Mouse (Mus musculus) midbrain, embryonic 16.5 days (tissue): ENCODE data around the gene Dagla. TPM values are rescaled to one million over a fixed set of nuclear protein-coding genes. Genes with fewer than 3 reads are reported as not detected.

Source experiments
- polyA plus RNA-seq: library from polyadenylated mRNA; unstranded; fragments of >200 nt; fragmentation: Nextera tagmentation; extraction: Ambion mirVana; gene quantifications from 2 replicates; pipeline ENCODE4 v1.2.1, GENCODE M21; 2015

Dagla gene
- polyA plus RNA-seq, 1 experiment from 2014 or later = 14.1 TPM

Other genes starting within 250 kb of the Dagla start
- gene Fads2, start 203.1 kb downstream of the Dagla start, polyA plus RNA-seq = 215 and 256 TPM in 2 replicates
- gene Fads1, start 122.0 kb downstream of the Dagla start, polyA plus RNA-seq = 181 and 190 TPM in 2 replicates
- 278 and 290 TPM in 2 replicates for gene Tmem258, start 100.9 kb downstream of the Dagla start, polyA plus RNA-seq
- 19.5 and 21.9 TPM in 2 replicates for gene Fen1, start 100.7 kb downstream of the Dagla start, polyA plus RNA-seq
- gene Myrf, start 64.1 kb downstream of the Dagla start, polyA plus RNA-seq = 0.57 and 0.82 TPM in 2 replicates
- gene Syt7, start 84.2 kb upstream of the Dagla start, polyA plus RNA-seq = 13.6 and 15.5 TPM in 2 replicates
- gene Lrrc10b, start 152.6 kb upstream of the Dagla start, polyA plus RNA-seq = 1.9 and 2.0 TPM in 2 replicates
- gene Ppp1r32, start 178.1 kb upstream of the Dagla start, polyA plus RNA-seq = 3.6 and 5.9 TPM in 2 replicates
- gene Cpsf7, start 220.4 kb upstream of the Dagla start, polyA plus RNA-seq = 55.9 and 56.0 TPM in 2 replicates
- 60.2 and 62.7 TPM in 2 replicates for gene Sdhaf2, start 221.3 kb upstream of the Dagla start, polyA plus RNA-seq